Comparison of ENCODE assay signal across 11 mouse cellular contexts in genomic region chrX:163938587-163938986, GRCm38 (mm10). TPM values are rescaled to one million over a fixed set of nuclear protein-coding genes. Genes with fewer than 3 reads are reported as not detected.
DNase-seq lines count a peak whose midpoint lies in the region.
"Had no signal": no experiment of that assay in that cellular context is flagged by ENCODE, and none has a peak within 500 bp of the region (broad histone marks: within the 10 kb centered on the region; RNA-seq: fewer than 3 reads in every experiment).

No protein-coding gene starts in this region.

- H3K4me3 ChIP-seq in heart, embryonic 10.5 days, result no peak overlapping the region
- H3K4me3 ChIP-seq: limb, embryonic 12.5 days had no signal

- no peaks in the 10 kb centered on the region for H3K9me3 ChIP-seq in heart, embryonic 10.5 days
- H3K9me3 ChIP-seq: limb, embryonic 12.5 days had no signal

- H3K27me3 ChIP-seq in heart, embryonic 10.5 days (ENCODE audit: insufficient read depth, poor library complexity, severe bottlenecking), result peaks cover 3% of the 10 kb centered on the region; the same call in 1 of the 2 replicates
- H3K27me3 ChIP-seq: CH12.LX had no signal

- H3K27ac ChIP-seq in heart, embryonic 10.5 days, result no peak overlapping the region
- H3K27ac ChIP-seq: limb, embryonic 12.5 days; macrophage had no signal

- intact Hi-C loops in heart, postnatal 10 days (cut with DNase I), result no loop called here

- DNase-seq in heart, adult 18-20 months, result peak; percentile 55 to 66
- no peak for DNase-seq in heart, embryonic 10.5 days (ENCODE audit: low spot score)
- peak; percentile 68 for DNase-seq in adrenal gland, adult 2 months
- peak; percentile 27 to 28 for DNase-seq in heart, postnatal 10 days
- peak; percentile 59 to 63 for DNase-seq in right cerebral cortex, adult 2 months (ENCODE audit: low spot score in 2 of 2)
- DNase-seq in cerebellum, adult 9-11 months, result no peak
- no peak for DNase-seq in kidney, adult 9 months
- DNase-seq in lung, postnatal 4 days, result no peak

- H3K36me3 ChIP-seq in heart, embryonic 10.5 days, result peaks cover 45% of the 10 kb centered on the region

- H3K4me1 ChIP-seq in heart, embryonic 10.5 days, result no peaks in the 10 kb centered on the region
- H3K4me1 ChIP-seq: limb, embryonic 12.5 days had no signal

- 84% methylated on average over 6 of the region's 6 CpGs for WGBS in heart, embryonic 10.5 days

RNA-seq across cellular contexts. Expression of gene Zrsr2, which starts 19.9 kb away (rescaled TPM):
- 10 to 100 TPM; 10.7 to 16.0 TPM for total RNA-seq in heart, adult 18-20 months (2021)
- 36.6 and 53.0 TPM in 2 replicates for polyA plus RNA-seq in heart, embryonic 10.5 days (2016; fragmentation: Nextera tagmentation; extraction: Ambion mirVana)
- 10 to 100 TPM; 21.9 to 23.9 TPM for total RNA-seq in adrenal gland, adult 2 months (2021)
- polyA plus RNA-seq in adrenal gland, adult 2 months (2012; rRNA removed), result 4.6 and 5.9 TPM in 2 replicates
- total RNA-seq in heart, postnatal 10 days (2021), result 10 to 100 TPM; 11.6 to 15.9 TPM

RNA-seq across cellular contexts. Expression of gene Ap1s2, which starts 29.8 kb away (rescaled TPM):
- 10 to 100 TPM; 21.1 to 31.8 TPM for total RNA-seq in heart, adult 18-20 months (2021)
- polyA plus RNA-seq in heart, embryonic 10.5 days (2016; fragmentation: Nextera tagmentation; extraction: Ambion mirVana), result 19.3 and 23.6 TPM in 2 replicates
- 10 to 100 TPM; 12.1 to 17.2 TPM for total RNA-seq in adrenal gland, adult 2 months (2021)
- polyA plus RNA-seq in adrenal gland, adult 2 months (2012; rRNA removed), result 4.6 and 5.0 TPM in 2 replicates
- 10 to 100 TPM; 17.7 to 22.8 TPM for total RNA-seq in heart, postnatal 10 days (2021)

Comparison
In these comparisons a context has a peak if more than half of its experiments do, and no peak if none do; other contexts are left out.
1. DNase-seq: peak in heart, adult 18-20 months (2 of 2), adrenal gland, adult 2 months (single experiment), heart, postnatal 10 days (2 of 2) and right cerebral cortex, adult 2 months (2 of 2); none in heart, embryonic 10.5 days (single experiment), cerebellum, adult 9-11 months (single experiment), kidney, adult 9 months (single experiment) and lung, postnatal 4 days (0 of 2).